Mouse (Mus musculus) intestine, postnatal 0 days (tissue): Measurements from ENCODE around the gene Plppr1. TPM values are rescaled to one million over a fixed set of nuclear protein-coding genes. Genes with fewer than 3 reads are reported as not detected.

Experiments
- ATAC-seq: fragments of 200-750 bp; cut with Nextera tagmentation; 2 replicates; pipeline ENCODE4 v1.8.0; 2017; ENCODE audit warnings: mild to moderate bottlenecking, moderate TSS enrichment, moderate library complexity
- H3K27ac ChIP-seq: fragments of 300-500 bp; sonication (generic); 2 replicates; pipeline ENCODE4 v1.5.1; 2014; ENCODE audit warnings: mild to moderate bottlenecking, low read depth, low read length, moderate library complexity
- H3K27me3 ChIP-seq: fragments of 300-500 bp; sonication (generic); replicated peaks from 2 replicates; pipeline ENCODE4 v1.6.1; 2014; ENCODE audit warnings: low read length, mixed read lengths; ENCODE audit not compliant: control insufficient read depth, insufficient read depth
- H3K36me3 ChIP-seq: fragments of 300-500 bp; sonication (generic); 2 replicates; pipeline ENCODE4 v1.6.1; 2014; ENCODE audit warnings: mild to moderate bottlenecking, moderate library complexity; ENCODE audit not compliant: control insufficient read depth, insufficient read depth
- H3K4me1 ChIP-seq: fragments of 300-500 bp; sonication (generic); replicated peaks from 2 replicates; pipeline ENCODE4 v1.6.1; 2014; ENCODE audit warnings: antibody characterized with exemption, low read length, mixed read lengths; ENCODE audit not compliant: control insufficient read depth, insufficient read depth
- H3K4me2 ChIP-seq: fragments of 300-500 bp; sonication (generic); replicated peaks from 2 replicates; pipeline ENCODE4 v1.6.1; 2014; ENCODE audit warnings: low read depth, mild to moderate bottlenecking, moderate library complexity
- H3K4me3 ChIP-seq: fragments of 300-500 bp; sonication (generic); 2 replicates; pipeline ENCODE4 v1.5.1; 2014; ENCODE audit warnings: low read depth, low read length
- H3K9ac ChIP-seq: fragments of 300-500 bp; sonication (generic); 2 replicates; pipeline ENCODE4 v1.6.1; 2014; ENCODE audit warnings: mild to moderate bottlenecking, low read depth, low read length
- H3K9me3 ChIP-seq: fragments of 300-500 bp; sonication (generic); 2 replicates; pipeline ENCODE4 v1.6.1; 2016; ENCODE audit warnings: mixed run types; ENCODE audit not compliant: control insufficient read depth
- CTCF ChIP-seq: sonication (generic); IDR thresholded peaks from 2 replicates; pipeline ENCODE4 v1.5.1; 2016; ENCODE audit warnings: low read depth, mild to moderate bottlenecking, control low read depth, antibody characterized with exemption, moderate library complexity
- WGBS: fragments of 180-500 bp; shearing (Covaris S2); extraction: QIAGEN DNeasy Blood & Tissue Kit; methylation state at CpG from one replicate; pipeline ENCODE4 v1.1.7; 2014; 5-methylcytosine and 5-hydroxymethylcytosine counted together
- polyA plus RNA-seq: library from polyadenylated mRNA; unstranded; fragments of >200 nt; fragmentation: Nextera tagmentation; extraction: Ambion mirVana; gene quantifications from 2 replicates; pipeline ENCODE4 v1.2.1, GENCODE M21; 2015

The Plppr1 gene
- polyA plus RNA-seq, 1 experiment from 2014 or later = 0.47 TPM

GRCm38 (mm10) chr4:49386873-49387272, 327.8 kb downstream of the Plppr1 start:
- Histone ChIP-seq H3K27ac (no peak overlapping the region), H3K4me2 (no peak overlapping the region), H3K4me1 (no peaks in the 10 kb centered on the region), H3K4me3 (no peak overlapping the region), H3K9me3 (no peaks in the 10 kb centered on the region), H3K36me3 (no peaks in the 10 kb centered on the region), H3K9ac (no peak overlapping the region), H3K27me3 (no peaks in the 10 kb centered on the region)
- TF ChIP-seq CTCF = no peak
- 24% methylated on average over 2 of the region's 2 CpGs for WGBS
- no peak for ATAC-seq
